Mouse (Mus musculus): ENCODE results near the gene G6pdx. TPM values are rescaled to one million over a fixed set of nuclear protein-coding genes. Genes with fewer than 3 reads are reported as not detected.

The G6pdx gene
- polyA plus RNA-seq, 1 experiment from 2014 or later, result 67.9 TPM

- DNase-seq (ENCODE audit: low spot score) (peak; percentile 84), ATAC-seq (peak; percentile 85)
- Histone ChIP-seq H3K27me3 (replicated peaks; ENCODE audit: control insufficient read depth, insufficient read depth, low read length) (no peaks in the 10 kb centered on the region), H3K4me1 (ENCODE audit: control insufficient read depth, insufficient read depth, low read length) (no peaks in the 10 kb centered on the region), H3K4me2 (ENCODE audit: low read length) (no peak overlapping the region), H3K36me3 (ENCODE audit: control insufficient read depth, insufficient read depth, low read length) (peaks cover 8% of the 10 kb centered on the region; the same call in 1 of the 2 replicates), H3K27ac (ENCODE audit: low read depth, low read length) (no peak overlapping the region), H3K9ac (ENCODE audit: low read length) (no peak overlapping the region), H3K9me3 (replicated peaks; ENCODE audit: control insufficient read depth, low read length) (no peaks in the 10 kb centered on the region), H3K4me3 (ENCODE audit: low read depth, low read length) (no peak overlapping the region)
Observed at GRCm38 (mm10) chrX:74413377-74413776, 15.6 kb downstream of the G6pdx start.

- DNase-seq (ENCODE audit: low spot score) (peak; percentile 31), ATAC-seq (no peak)
- Histone ChIP-seq H3K4me3 (ENCODE audit: low read depth, low read length) (no peak overlapping the region), H3K9me3 (replicated peaks; ENCODE audit: control insufficient read depth, low read length) (no peaks in the 10 kb centered on the region), H3K9ac (ENCODE audit: low read length) (no peak overlapping the region), H3K36me3 (ENCODE audit: control insufficient read depth, insufficient read depth, low read length) (peaks cover 8% of the 10 kb centered on the region; the same call in 1 of the 2 replicates), H3K4me2 (ENCODE audit: low read length) (no peak overlapping the region), H3K27me3 (replicated peaks; ENCODE audit: control insufficient read depth, insufficient read depth, low read length) (no peaks in the 10 kb centered on the region), H3K27ac (ENCODE audit: low read depth, low read length) (no peak overlapping the region), H3K4me1 (ENCODE audit: control insufficient read depth, insufficient read depth, low read length) (no peaks in the 10 kb centered on the region)
- 47% methylated on average over 2 of the region's 2 CpGs for WGBS
Observed at GRCm38 (mm10) chrX:74408340-74408739, 20.7 kb downstream of the G6pdx start.

- Histone ChIP-seq H3K27ac (ENCODE audit: low read depth, low read length) (no peak overlapping the region), H3K4me2 (ENCODE audit: low read length) (no peak overlapping the region), H3K27me3 (replicated peaks; ENCODE audit: control insufficient read depth, insufficient read depth, low read length) (no peaks in the 10 kb centered on the region), H3K36me3 (ENCODE audit: control insufficient read depth, insufficient read depth, low read length) (no peaks in the 10 kb centered on the region), H3K9me3 (replicated peaks; ENCODE audit: control insufficient read depth, low read length) (no peaks in the 10 kb centered on the region), H3K4me1 (ENCODE audit: control insufficient read depth, insufficient read depth, low read length) (no peaks in the 10 kb centered on the region), H3K4me3 (ENCODE audit: low read depth, low read length) (no peak overlapping the region), H3K9ac (ENCODE audit: low read length) (no peak overlapping the region)
- no peak for ATAC-seq
- WGBS, result 78% methylated on average over 3 of the region's 3 CpGs
- DNase-seq (ENCODE audit: low spot score), result no peak
Observed at GRCm38 (mm10) chrX:74400136-74400535, 28.9 kb downstream of the G6pdx start.

- H3K9me3 ChIP-seq (replicated peaks; ENCODE audit: control insufficient read depth, low read length), result no peaks in the 10 kb centered on the region
- H3K27ac ChIP-seq (ENCODE audit: low read depth, low read length), result peak within 1 kb of the TSS; percentile 80
- WGBS, result 33% methylated on average over 30 of the region's 30 CpGs
- H3K4me3 ChIP-seq (ENCODE audit: low read depth, low read length), result peak within 1 kb of the TSS; percentile 48
- H3K27me3 ChIP-seq (replicated peaks; ENCODE audit: control insufficient read depth, insufficient read depth, low read length), result no peaks in the 10 kb centered on the region
- no peaks in the 10 kb centered on the region for H3K36me3 ChIP-seq (ENCODE audit: control insufficient read depth, insufficient read depth, low read length)
- H3K4me2 ChIP-seq (ENCODE audit: low read length), result peak within 1 kb of the TSS; percentile 63
- H3K9ac ChIP-seq (ENCODE audit: low read length), result peak within 1 kb of the TSS; percentile 74
- DNase-seq (ENCODE audit: low spot score) (peak; percentile 91), ATAC-seq (peak; percentile 100)
- H3K4me1 ChIP-seq (ENCODE audit: control insufficient read depth, insufficient read depth, low read length), result peaks cover 5% of the 10 kb centered on the region; the same call in 1 of the 2 replicates
Observed at GRCm38 (mm10) chrX:74392535-74393443, 36.2 kb downstream of the G6pdx start, which contains the start of the genes Fam3a and Ikbkg. TSS of gene Fam3a (minus strand) at chrX:74393272. TSS of gene Ikbkg (plus strand) at chrX:74393290.

- no peak for DNase-seq (ENCODE audit: low spot score)
- Histone ChIP-seq H3K9me3 (replicated peaks; ENCODE audit: control insufficient read depth, low read length) (no peaks in the 10 kb centered on the region), H3K4me3 (ENCODE audit: low read depth, low read length) (no peak overlapping the region), H3K27ac (ENCODE audit: low read depth, low read length) (no peak overlapping the region), H3K4me1 (ENCODE audit: control insufficient read depth, insufficient read depth, low read length) (peaks cover 5% of the 10 kb centered on the region; the same call in 1 of the 2 replicates), H3K27me3 (replicated peaks; ENCODE audit: control insufficient read depth, insufficient read depth, low read length) (no peaks in the 10 kb centered on the region), H3K9ac (ENCODE audit: low read length) (no peak overlapping the region), H3K4me2 (ENCODE audit: low read length) (no peak overlapping the region), H3K36me3 (ENCODE audit: control insufficient read depth, insufficient read depth, low read length) (peaks cover 5% of the 10 kb centered on the region; the same call in 1 of the 2 replicates)
- ATAC-seq, result no peak
Observed at GRCm38 (mm10) chrX:74388153-74388552, 40.8 kb downstream of the G6pdx start.

GRCm38 (mm10) chrX:74384451-74384850 lies 44.5 kb downstream of the G6pdx start:
- Histone ChIP-seq H3K4me1 (ENCODE audit: control insufficient read depth, insufficient read depth, low read length) (no peaks in the 10 kb centered on the region), H3K4me3 (ENCODE audit: low read depth, low read length) (no peak overlapping the region), H3K9ac (ENCODE audit: low read length) (no peak overlapping the region), H3K27me3 (replicated peaks; ENCODE audit: control insufficient read depth, insufficient read depth, low read length) (no peaks in the 10 kb centered on the region), H3K27ac (ENCODE audit: low read depth, low read length) (no peak overlapping the region), H3K36me3 (ENCODE audit: control insufficient read depth, insufficient read depth, low read length) (peaks cover 5% of the 10 kb centered on the region; the same call in 1 of the 2 replicates), H3K4me2 (ENCODE audit: low read length) (no peak overlapping the region), H3K9me3 (replicated peaks; ENCODE audit: control insufficient read depth, low read length) (no peaks in the 10 kb centered on the region)
- no peak for DNase-seq (ENCODE audit: low spot score)
- WGBS, result 83% methylated on average over 2 of the region's 2 CpGs
- no peak for ATAC-seq

- Histone ChIP-seq H3K27ac (ENCODE audit: low read depth, low read length) (no peak within 1 kb of the TSS), H3K36me3 (ENCODE audit: control insufficient read depth, insufficient read depth, low read length) (no peaks in the 10 kb centered on the region), H3K27me3 (replicated peaks; ENCODE audit: control insufficient read depth, insufficient read depth, low read length) (no peaks in the 10 kb centered on the region), H3K4me1 (ENCODE audit: control insufficient read depth, insufficient read depth, low read length) (0 out of 2 replicates have a peak, but pooled peaks cover 2% of the 10 kb centered on the region), H3K4me3 (ENCODE audit: low read depth, low read length) (peak within 1 kb of the TSS; percentile 34), H3K4me2 (ENCODE audit: low read length) (peak within 1 kb of the TSS; percentile 61), H3K9me3 (replicated peaks; ENCODE audit: control insufficient read depth, low read length) (no peaks in the 10 kb centered on the region), H3K9ac (ENCODE audit: low read length) (peak within 1 kb of the TSS; percentile 53)
- WGBS, result 39% methylated on average over 32 of the region's 32 CpGs
- ATAC-seq, result peak; percentile 90
- DNase-seq (ENCODE audit: low spot score), result peak; percentile 92
Observed at GRCm38 (mm10) chrX:74372888-74373549, 56.0 kb downstream of the G6pdx start, which contains the start of the genes Ubl4a and Slc10a3. TSS of gene Ubl4a (minus strand) at chrX:74373218. TSS of gene Slc10a3 (minus strand) at chrX:74373349.

- peak overlapping the region; percentile 49 for H3K4me3 ChIP-seq (ENCODE audit: low read depth, low read length)
- H3K36me3 ChIP-seq (ENCODE audit: control insufficient read depth, insufficient read depth, low read length), result no peaks in the 10 kb centered on the region
- DNase-seq (ENCODE audit: low spot score), result peak; percentile 47
- no peaks in the 10 kb centered on the region for H3K27me3 ChIP-seq (replicated peaks; ENCODE audit: control insufficient read depth, insufficient read depth, low read length)
- H3K9me3 ChIP-seq (replicated peaks; ENCODE audit: control insufficient read depth, low read length), result no peaks in the 10 kb centered on the region
- peak overlapping the region; percentile 55; the same call in 1 of the 2 replicates for H3K27ac ChIP-seq (ENCODE audit: low read depth, low read length)
- H3K4me1 ChIP-seq (ENCODE audit: control insufficient read depth, insufficient read depth, low read length), result peaks cover 6% of the 10 kb centered on the region; the same call in 1 of the 2 replicates
- H3K9ac ChIP-seq (ENCODE audit: low read length), result peak overlapping the region; percentile 77
- WGBS, result 40% methylated on average over 47 of the region's 49 CpGs
- peak; percentile 80 for ATAC-seq
- H3K4me2 ChIP-seq (ENCODE audit: low read length), result peak overlapping the region; percentile 61
Observed at GRCm38 (mm10) chrX:74368209-74368909, 60.6 kb downstream of the G6pdx start.

Data from forebrain, embryonic 14.5 days (tissue).